Mouse (Mus musculus) cerebellum, adult 9-11 months (tissue): ENCODE data around the gene Xrcc5.

Source experiments
- DNase-seq: peaks from one replicate; pipeline ENCODE4 v3.0.0; 2022

Xrcc5 gene

DNA sequence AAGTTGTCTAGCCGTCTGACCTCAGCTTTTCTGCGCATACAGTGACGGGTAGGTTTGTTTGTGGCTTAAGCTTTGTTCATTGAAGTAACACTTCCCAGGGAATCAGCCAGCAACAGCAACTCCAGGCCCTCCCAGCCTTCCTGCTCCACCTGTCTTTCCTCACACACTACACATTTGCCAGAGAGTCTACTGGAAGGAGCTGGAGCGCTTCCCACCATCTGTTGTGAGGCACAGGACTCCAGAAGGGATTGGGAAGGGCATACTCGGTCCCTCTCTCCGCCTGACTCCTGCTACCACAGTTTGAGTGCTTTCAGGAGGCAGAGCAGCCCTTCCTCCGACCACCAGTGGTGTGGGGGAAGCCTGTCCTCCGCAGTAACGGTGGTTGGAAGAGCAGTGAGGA is 93.4 kb downstream of the Xrcc5 start:
- DNase-seq: peak; percentile 93

DNA sequence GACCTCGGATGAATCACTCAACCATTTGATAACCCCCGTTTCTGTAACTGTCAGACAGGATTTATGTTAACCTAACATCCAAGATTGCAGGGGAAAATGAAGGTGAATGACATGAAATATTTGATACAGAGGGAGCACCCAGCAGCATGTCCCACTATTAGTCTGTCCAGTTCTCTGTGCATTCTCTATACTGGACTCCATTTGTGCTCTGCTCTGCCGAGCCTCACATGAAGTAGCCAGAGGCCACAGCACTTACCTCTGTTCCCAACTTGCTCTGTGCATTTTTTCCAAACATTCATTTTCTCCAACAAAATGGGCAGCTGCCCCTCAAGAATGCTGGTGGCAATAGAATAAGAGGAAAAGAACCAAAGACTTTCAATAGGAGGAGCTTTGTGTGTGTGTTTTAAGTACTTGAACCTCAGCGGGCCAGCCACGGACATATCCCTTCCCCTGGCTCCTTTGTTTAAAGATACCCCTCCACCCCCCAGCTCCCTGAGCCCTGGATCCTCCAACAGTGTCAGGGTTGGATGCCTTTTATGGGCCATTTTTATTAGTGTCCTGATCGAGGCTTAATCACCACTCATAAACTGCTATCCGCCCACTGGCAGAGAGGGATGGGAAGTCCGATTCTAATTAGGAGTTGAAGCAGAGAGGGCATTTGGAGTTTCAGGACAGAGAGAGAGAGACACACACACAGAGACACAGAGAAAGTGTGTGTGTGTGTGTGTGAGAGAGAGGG is 94.3 kb downstream of the Xrcc5 start:
- DNase-seq: no peak

DNA sequence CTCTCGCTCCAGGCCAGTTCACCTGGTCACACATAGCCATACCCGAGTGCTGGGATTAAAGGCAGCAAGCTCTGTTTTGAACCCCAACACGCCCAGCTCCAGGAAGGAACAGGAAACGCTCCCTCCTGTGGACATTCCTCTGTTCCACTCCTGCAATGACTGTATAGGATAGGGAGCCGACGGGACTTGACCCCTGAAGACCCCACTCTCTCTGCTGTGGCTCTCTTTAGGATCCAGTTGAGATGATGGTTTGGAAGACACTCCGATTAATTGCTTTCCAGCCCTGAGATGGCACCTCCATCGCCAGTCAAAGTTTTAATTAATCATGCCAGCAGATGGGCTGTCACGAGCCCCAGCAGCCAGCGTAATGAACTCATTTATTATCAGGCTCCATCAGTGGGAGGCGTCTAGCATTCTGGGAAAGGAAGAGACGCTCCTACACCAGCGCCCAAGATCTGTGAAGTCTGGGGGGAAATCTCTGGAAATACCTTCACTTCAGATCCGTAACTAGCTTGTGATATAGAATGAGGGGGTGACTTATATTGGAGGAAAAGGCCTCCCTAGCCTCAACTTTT is 99.4 kb downstream of the Xrcc5 start:
- DNase-seq: no peak

DNA sequence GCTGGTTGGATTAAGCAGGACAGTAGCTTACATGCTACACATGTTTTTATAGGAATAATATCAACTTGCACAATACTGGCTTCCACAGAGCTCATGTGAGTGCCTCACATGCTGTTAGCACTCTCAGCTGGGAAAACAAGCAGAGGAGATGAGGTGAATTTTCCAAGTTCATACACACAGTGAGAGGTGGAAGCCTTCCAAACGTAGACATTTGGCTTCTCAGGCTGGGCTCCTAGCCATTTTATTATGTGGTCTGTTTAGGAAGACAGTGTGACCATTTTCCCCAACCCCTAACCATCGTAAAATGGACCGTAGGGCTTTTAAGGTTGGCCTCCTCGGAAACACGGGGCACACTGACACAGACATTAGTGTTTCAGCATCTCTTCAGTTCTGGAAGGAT is 102.7 kb downstream of the Xrcc5 start:
- peak; percentile 62 for DNase-seq

DNA sequence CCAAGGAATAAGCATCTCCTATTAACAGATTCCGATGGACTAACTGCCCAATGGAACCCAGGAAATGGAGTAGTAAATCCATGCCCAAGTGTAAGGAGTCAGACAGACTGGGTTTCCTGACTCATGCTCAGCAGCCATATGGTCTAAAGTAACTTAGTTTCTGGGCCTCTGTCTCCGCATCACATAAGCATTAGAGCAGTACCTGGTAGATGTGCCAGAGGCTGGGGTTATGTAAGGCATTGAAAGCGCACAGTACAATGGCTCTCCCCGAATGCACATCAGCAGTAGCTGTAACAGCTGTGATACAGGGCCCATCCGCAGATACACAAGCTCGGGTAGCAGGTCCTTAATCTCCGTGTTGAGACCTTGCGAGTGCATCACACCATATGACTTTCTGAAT is 103.9 kb downstream of the Xrcc5 start:
- DNase-seq: no peak

DNA sequence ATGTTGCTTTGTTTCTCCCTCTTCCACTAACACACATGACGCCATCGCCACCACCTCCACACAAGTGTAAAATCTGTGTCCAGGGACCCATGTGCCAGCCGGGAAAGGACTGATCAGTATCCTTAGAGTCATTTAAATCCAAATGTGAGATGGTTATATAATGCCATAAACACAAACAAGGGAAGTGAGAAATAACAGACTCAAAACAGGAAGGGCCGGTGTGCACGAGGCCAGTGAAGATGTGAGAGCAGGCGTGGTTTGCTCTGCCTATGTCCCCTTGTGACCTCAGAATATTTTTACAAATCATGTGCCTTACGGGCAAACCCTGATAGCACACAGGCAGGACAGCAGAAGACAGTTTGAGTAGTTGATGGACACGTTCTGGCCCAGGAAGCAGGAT is 106.0 kb downstream of the Xrcc5 start:
- no peak for DNase-seq

DNA sequence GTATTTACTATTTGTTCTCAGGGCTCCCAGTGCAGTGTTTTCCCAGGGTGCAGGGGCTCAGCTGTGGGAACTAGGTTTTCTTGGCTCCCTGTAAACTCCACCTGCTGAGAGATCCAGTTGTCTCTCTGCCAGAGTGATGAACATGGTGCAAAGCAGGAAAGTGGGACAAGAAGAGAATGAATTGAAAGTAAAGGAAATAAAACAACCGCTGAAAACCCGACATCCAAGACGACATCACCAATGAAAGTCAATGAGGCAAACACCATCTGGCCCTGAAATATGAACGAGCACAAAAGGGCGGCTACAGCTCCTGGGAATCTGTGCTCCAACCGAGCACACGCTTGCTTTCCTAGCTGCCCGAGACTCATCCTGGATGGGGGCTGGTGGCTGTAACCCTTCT is 106.9 kb downstream of the Xrcc5 start:
- no peak for DNase-seq

DNA sequence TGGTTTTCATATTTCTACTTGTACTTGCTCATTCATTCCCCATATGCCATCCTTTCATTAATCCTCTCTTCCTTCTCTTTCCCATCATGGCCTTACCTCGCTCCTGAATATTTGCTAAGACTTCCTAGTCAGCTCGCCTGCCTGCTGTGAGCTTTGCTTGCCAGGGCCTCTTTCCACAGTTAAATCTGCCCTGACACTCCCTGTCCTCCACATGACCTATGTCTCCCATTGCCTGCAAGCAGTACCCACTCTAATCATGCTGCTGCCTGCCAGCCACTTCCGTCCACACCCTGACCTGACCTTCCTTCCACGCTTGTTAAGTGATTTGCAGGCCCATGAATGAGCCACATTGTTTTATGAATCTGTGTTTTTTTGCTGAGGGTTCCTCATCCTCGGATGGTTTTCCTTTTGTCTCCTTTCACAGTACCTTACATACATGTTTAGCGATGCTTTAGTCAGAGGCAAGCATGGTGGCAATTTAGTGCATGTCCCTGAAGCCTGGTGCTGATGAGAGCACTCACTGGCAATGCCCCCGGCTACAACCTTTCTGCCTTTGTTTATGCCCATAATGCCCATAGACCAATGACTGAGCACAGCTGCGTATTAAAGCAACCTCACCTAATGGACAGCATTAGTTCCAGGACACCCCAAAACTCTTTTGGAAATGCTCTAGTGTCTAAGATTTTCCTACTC is 107.5 kb downstream of the Xrcc5 start:
- DNase-seq: no peak

DNA sequence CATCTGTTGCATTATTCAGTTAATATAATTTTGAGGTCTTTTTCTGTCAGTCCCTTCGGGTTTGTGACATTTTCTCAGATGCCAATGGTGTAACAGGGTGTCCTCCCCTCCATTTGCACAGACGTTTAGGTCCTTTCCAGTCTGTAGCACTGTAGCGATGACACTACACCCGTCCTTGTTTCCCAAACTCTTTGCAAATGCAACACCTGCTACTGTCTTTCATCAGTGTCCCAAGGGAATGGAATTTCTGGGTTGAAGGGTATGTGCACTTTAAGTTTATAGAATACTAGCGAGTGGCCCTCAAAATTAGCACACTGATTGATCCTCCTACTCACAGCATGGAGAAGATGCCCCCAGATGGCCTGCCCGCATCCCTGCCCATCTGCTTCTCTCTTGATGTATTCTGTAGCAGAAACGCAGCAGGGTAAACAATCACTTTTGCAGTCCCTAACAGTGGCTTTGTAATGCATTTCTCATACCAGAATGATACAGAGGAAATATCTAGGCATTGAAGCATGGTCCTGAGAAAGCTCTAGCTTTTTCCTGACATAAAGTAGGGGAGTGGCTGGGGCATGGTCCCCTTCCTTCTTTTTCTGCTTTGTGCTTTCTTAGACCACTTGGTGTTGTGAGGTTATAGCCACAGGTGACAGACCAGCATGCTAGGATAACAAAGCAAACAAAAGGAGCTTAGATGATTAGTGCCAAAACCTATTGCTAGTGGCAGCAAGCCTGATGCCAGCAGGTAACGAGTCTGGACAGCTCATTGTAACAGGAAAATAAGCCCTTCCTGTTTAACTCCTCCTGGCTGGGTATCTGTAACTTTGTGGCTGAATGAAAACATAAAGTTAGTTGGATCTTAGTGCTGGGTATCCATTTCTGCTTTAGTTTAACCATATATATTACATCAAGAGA is 111.8 kb downstream of the Xrcc5 start:
- no peak for DNase-seq

DNA sequence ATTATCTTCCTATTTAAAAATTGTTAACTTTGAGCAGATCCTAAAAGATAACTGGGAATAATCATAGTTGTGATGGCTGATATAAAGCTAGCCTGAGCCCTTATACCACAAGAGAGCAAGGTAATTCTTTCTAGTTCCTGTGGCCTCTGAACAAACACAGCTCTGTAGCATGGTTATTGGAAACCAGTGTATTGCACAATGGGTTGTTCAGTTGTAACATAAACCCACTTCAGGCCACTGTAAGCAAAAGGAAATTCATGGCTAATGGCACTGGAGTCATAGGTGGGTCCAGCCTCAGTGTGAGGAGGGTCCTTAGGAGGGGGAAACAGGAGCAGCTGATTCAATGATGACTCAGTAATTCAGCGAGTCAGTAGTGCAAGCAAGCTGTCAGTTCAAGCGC is 113.0 kb downstream of the Xrcc5 start:
- no peak for DNase-seq

DNA sequence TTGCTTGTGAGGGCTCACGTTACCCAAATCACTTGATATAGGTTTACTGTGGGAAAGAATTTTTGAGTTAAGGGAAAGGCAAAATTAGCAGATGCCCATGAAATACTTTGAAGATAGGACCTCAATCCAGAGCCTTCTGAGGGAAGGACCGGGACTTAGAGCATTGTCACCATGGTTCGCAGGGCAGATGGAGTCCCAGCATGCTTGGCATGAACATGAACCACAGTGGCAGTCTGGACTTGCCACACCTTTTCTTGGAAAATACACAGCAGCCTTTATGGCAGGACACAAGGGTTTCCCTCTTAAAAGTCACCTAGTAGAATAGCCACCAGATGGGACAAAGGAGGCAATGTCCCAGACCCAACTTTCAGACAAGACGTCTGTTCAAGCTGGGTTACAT is 114.9 kb downstream of the Xrcc5 start:
- DNase-seq: peak; percentile 86

DNA sequence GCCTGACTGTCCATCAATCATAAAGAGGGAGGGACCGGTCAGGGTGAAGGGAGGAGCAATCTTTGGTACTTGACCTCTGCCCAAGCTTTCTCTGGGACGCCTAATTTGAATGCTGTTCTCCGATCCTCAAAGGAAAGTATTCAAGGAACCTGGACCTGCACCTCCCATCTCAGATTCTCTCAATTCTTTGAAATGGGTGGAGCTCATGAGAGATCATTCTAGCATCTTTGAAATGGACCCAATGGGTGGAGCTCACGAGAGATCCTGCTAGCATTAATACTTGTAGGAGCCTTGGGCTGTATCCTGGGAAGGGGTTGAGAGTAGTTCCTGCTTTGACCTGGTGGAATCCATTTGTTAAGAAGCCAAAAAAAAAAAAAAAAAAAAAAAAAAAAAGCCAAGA is 119.2 kb downstream of the Xrcc5 start:
- DNase-seq: no peak

DNA sequence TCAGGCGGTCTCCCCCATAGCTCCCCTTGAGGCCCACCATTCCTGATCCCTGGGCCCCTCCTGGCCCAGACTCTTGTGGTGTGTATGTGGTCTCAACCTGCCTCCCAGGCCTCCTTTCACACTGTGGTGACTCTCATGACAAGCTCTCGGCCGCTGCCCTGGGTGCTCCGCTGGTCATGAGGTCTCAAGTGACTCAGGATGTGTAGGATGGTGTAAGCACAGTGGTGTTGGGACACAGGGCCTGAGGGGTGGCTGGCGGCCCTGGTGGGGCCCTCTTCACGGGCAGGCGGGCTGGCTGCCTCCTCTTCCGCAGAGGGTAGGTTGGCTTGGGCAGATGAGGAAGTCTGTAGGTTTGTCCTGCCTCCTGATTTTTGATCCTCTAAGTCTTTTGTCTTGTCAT is 121.3 kb downstream of the Xrcc5 start:
- DNase-seq: no peak

DNA sequence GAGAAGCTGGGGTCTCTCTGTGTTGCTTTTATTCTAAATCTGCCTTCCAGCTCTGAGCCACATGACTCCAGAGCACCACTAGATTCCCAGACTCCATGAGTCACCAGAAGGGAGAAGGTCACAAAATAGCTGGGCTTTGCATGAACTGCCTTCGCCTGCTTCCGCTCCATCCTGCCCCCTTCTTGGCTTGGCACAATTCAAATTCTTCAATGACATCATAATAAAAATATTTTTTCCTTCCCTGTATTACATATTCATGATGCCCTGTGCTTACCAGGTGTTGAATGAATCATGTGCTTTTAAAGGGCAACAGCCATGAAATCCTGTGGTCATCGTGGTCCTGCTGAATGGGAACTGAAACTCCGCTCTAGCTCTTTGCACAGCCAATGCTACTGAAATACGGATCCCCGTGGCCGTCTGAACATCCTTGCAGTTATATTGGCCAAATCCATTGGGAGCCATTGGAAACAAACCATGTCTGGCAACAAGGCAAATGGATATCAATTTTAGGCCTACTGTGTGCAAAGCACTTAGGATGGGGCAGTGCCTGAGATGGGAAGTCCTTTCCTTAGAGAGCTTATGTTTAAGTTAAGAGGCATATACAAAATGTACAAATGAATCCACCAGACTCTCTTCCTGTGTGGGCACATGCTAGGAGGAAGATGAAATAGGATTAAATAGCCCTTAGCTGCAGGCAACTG is 122.0 kb downstream of the Xrcc5 start:
- no peak for DNase-seq

DNA sequence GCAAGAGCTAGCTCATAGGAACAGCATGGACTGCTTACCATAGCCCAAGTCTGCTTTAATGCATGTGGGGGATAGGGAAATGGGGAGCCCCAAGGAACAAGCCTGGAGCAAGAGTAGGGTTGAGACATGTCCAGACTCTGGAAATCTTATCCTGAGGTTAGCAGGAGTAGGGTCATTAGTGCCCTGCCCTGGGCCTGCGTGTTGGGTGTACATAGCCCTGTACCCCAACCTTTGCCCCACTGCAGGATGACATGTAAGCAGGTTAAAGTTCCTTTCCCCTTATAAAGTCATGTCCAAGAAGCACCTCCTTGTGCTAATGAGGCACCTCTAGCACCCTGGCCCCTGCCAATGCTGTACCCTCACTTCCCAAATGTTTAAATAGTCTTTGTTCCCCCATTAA is 125.4 kb downstream of the Xrcc5 start:
- DNase-seq: no peak

DNA sequence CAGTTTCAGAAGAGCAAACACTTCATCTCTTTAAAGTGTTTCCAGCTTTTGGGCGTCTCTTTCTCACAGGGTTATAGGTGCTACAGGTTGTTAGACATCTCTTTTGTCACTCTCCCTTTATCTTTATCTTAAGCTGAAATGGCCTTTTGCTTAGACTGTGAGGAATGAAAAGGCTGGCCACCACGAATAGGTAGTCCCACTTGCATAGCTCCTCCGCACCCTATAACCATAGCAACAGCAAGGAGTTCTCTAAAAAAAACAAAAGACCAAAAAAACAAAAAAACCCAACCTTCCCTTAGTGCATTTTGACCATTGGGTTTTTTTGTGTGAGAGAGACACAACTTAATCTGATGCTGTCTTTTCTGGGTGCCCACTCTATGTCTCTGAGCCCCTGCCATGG is 127.3 kb downstream of the Xrcc5 start:
- no peak for DNase-seq

DNA sequence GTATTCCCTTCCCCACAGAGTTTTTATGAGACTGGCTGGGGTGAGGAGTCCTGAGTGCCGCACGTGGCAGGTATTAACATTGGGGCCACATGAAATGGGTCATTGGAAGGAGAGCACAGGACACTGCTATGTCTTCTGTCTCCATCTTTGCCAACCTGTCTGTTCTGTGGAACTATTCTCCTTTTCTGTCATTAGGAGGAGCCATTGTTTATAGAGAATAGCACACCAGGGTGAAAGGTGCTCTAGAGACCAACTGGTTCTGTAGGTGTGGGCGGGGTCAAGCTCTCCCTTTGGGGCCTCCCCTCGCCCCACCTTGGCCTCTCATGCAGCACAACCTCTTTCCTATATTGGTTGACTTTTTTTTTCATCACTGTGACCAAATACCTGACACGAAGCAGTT is 129.7 kb downstream of the Xrcc5 start:
- DNase-seq: no peak

DNA sequence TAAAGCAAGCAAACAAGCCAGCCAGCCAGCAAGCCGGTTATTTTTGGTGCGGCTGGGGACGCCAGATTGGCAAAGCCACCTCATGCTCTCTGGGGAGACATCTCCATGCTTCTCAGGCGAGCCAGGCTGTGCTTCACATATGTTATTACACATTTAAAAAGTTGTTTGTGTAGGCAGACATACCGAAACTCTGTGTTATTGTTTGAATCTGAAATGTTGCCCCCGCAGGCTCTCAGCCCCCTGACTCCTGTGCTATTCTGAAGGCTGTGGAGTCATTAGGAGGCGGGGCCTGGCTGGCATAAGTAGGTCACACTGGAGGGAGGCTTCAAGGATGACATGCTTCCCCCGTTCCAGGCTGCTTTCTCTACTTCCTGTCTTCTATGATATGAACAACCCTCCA is 131.9 kb downstream of the Xrcc5 start:
- peak; percentile 67 for DNase-seq

DNA sequence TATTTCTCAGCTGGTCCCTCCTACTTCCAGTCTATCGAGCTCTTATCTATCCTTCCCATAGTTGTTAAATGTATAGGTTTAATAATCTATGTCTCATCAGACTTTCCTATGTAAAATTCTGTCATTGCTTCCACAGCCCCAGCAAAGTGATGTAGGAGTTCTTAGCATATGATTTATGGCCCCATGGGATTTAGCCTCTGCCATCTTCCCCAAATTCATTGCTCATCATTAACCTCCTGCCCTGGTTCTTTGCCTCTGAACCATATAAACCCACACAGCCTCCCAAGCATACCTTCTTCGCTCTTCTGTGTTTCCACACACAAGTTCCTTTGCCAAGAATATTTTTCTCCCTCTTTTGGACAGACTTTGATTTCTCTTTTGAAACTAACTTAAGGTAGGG is 135.5 kb downstream of the Xrcc5 start:
- DNase-seq: no peak
